Mouse (Mus musculus) forebrain, embryonic 15.5 days (tissue): ENCODE measurements at regions not wholly inside any gene's neighbourhood (a gene's known extent, or its start where the extent isn't known, plus 50 kb on each side); places are given as distances from the start of the nearest gene placed in this dataset.
A peak's percentile ranks its signal among the peaks of the same experiment; 100 is the strongest.

Source experiments
- ATAC-seq: fragments of 200-750 bp; cut with Nextera tagmentation; replicated peaks from 2 replicates; pipeline ENCODE4 v1.8.0; 2017; ENCODE audit warnings: mild to moderate bottlenecking, moderate TSS enrichment, moderate library complexity
- H3K27ac ChIP-seq: fragments of 300-500 bp; sonication (generic); replicated peaks from 2 replicates; pipeline ENCODE4 v1.5.1; 2015; ENCODE audit warnings: mild to moderate bottlenecking, inconsistent platforms
- H3K27me3 ChIP-seq: fragments of 300-500 bp; sonication (generic); 2 replicates; pipeline ENCODE4 v1.6.1; 2015; ENCODE audit warnings: inconsistent platforms
- H3K36me3 ChIP-seq: fragments of 300-500 bp; sonication (generic); 2 replicates; pipeline ENCODE4 v1.6.1; 2015; ENCODE audit warnings: mild to moderate bottlenecking, inconsistent platforms
- H3K4me1 ChIP-seq: fragments of 300-500 bp; sonication (generic); 2 replicates; pipeline ENCODE4 v1.6.1; 2015; ENCODE audit warnings: inconsistent platforms
- H3K4me2 ChIP-seq: fragments of 300-500 bp; sonication (generic); replicated peaks from 2 replicates; pipeline ENCODE4 v1.6.1; 2015; ENCODE audit warnings: mild to moderate bottlenecking, inconsistent platforms
- H3K4me3 ChIP-seq: fragments of 300-500 bp; sonication (generic); 2 replicates; pipeline ENCODE4 v1.5.1; 2015; ENCODE audit warnings: mild to moderate bottlenecking, inconsistent platforms
- H3K9ac ChIP-seq: fragments of 300-500 bp; sonication (generic); replicated peaks from 2 replicates; pipeline ENCODE4 v1.6.1; 2015; ENCODE audit warnings: mild to moderate bottlenecking, inconsistent platforms
- H3K9me3 ChIP-seq: fragments of 300-500 bp; sonication (generic); 2 replicates; pipeline ENCODE4 v1.6.1; 2016; ENCODE audit warnings: inconsistent platforms
- WGBS: fragments of 180-500 bp; shearing (Covaris S2); methylation state at CpG from one replicate; pipeline ENCODE4 v1.1.7; 2015; ENCODE audit warnings: mixed read lengths; 5-methylcytosine and 5-hydroxymethylcytosine counted together

- Histone ChIP-seq H3K4me2 (no peak overlapping the region), H3K36me3 (no peaks in the 10 kb centered on the region), H3K27me3 (no peaks in the 10 kb centered on the region), H3K27ac (no peak overlapping the region), H3K9me3 (no peaks in the 10 kb centered on the region), H3K4me1 (no peaks in the 10 kb centered on the region), H3K4me3 (no peak overlapping the region), H3K9ac (no peak overlapping the region)
- no peak for ATAC-seq
- 93% methylated on average over 2 of the region's 2 CpGs for WGBS
These were observed 753.9 kb upstream of the Lrrc4c start for GRCm38 (mm10) chr2:95564089-95564488.

- Histone ChIP-seq H3K27ac (no peak overlapping the region), H3K4me2 (no peak overlapping the region)
- 82% methylated on average over 3 of the region's 3 CpGs for WGBS
These were observed 742.1 kb upstream of the Lrrc4c start for GRCm38 (mm10) chr2:95575882-95576281.

DNA sequence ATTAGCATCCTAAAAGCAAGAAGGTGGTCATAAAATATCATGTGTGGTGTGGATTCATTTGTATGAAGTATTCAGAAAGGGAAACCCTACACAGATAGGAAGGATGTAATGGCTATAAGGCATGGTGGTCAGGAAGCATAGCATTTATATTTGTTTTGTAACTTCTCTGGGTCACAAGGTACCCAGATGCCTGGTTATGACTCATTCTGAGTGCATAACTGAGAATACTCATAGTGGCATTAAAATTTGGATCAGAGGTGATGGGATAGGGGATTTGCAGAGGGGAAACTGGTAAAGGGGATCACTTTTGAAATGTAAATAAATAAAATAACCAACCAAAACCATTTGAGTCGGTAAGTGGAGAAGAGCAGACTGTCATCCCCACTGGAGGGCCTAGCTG lies 738.8 kb upstream of the Lrrc4c start:
- H3K9ac ChIP-seq: no peak overlapping the region
- no peak for ATAC-seq
- no peaks in the 10 kb centered on the region for H3K27me3 ChIP-seq
- H3K27ac ChIP-seq: no peak overlapping the region
- H3K4me2 ChIP-seq: no peak overlapping the region
- WGBS: 92% methylated on average over 1 of the region's 1 CpGs
- no peaks in the 10 kb centered on the region for H3K36me3 ChIP-seq
- H3K9me3 ChIP-seq: no peaks in the 10 kb centered on the region
- no peak overlapping the region for H3K4me3 ChIP-seq
- H3K4me1 ChIP-seq: no peaks in the 10 kb centered on the region

More at GRCm38 (mm10) chr2:95575882-95576281, 742.1 kb upstream of the Lrrc4c start:
- no peaks in the 10 kb centered on the region for H3K36me3 ChIP-seq
- no peaks in the 10 kb centered on the region for H3K4me1 ChIP-seq
- H3K9ac ChIP-seq: no peak overlapping the region
- no peak overlapping the region for H3K4me3 ChIP-seq
- no peaks in the 10 kb centered on the region for H3K27me3 ChIP-seq
- no peak for ATAC-seq
- H3K9me3 ChIP-seq: no peaks in the 10 kb centered on the region

GRCm38 (mm10) chr2:95586002-95586401 lies 732.0 kb upstream of the Lrrc4c start:
- Histone ChIP-seq H3K4me2 (no peak overlapping the region), H3K36me3 (no peaks in the 10 kb centered on the region), H3K27me3 (no peaks in the 10 kb centered on the region), H3K9ac (no peak overlapping the region), H3K4me3 (no peak overlapping the region), H3K9me3 (no peaks in the 10 kb centered on the region), H3K4me1 (no peaks in the 10 kb centered on the region), H3K27ac (no peak overlapping the region)
- no peak for ATAC-seq

DNA sequence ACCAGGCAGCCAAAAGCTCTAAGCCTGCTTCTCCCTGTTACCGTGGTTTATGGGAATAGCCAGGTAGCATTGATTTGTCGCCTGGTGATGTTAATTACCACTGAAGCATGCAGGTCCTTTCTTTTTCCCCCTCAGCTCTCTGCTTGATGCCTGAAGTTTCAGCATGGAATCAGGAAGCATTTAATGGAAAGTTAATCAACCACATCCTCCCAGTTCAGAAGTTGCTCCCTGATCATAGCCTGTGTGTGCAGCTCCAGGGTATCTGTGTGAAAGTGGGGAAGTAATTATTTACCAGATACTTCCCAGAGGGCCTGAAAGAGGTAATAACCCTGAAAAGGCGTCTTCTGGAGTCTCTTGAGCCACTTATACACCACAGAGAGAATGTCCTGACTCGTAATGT lies 730.9 kb upstream of the Lrrc4c start:
- WGBS: 4% methylated on average over 4 of the region's 4 CpGs
- Histone ChIP-seq H3K4me2 (no peak overlapping the region), H3K27ac (no peak overlapping the region), H3K36me3 (no peaks in the 10 kb centered on the region), H3K27me3 (no peaks in the 10 kb centered on the region), H3K4me1 (no peaks in the 10 kb centered on the region), H3K9ac (no peak overlapping the region), H3K4me3 (no peak overlapping the region), H3K9me3 (no peaks in the 10 kb centered on the region)
- ATAC-seq: no peak

GRCm38 (mm10) chr2:95613354-95613753 lies 704.6 kb upstream of the Lrrc4c start:
- H3K4me3 ChIP-seq: no peak overlapping the region
- H3K4me2 ChIP-seq: no peak overlapping the region
- no peaks in the 10 kb centered on the region for H3K27me3 ChIP-seq
- WGBS: 56% methylated on average over 5 of the region's 5 CpGs
- H3K36me3 ChIP-seq: no peaks in the 10 kb centered on the region
- no peaks in the 10 kb centered on the region for H3K4me1 ChIP-seq
- H3K9ac ChIP-seq: no peak overlapping the region
- H3K9me3 ChIP-seq: no peaks in the 10 kb centered on the region
- 0 out of 2 replicates have a peak, but pooled peaks have one; percentile 41 for ATAC-seq
- no peak overlapping the region for H3K27ac ChIP-seq

DNA sequence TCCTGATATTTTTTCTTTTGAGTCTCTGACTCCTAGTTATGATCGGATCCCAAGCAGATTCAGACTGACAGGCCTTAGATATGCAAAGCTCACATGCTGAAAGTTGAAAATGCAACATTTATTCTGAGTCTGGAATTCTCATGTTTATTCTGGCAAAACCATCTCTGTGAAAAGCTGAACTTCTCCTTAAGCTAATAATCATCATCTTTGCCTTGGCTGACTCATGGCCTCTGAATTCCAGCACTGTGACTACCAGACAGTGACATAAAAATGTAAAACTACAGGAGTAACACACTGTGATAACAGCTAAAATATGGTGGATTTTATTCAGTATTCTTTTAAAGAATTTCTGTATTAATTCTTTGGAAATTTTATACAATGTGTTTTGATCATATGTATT lies 680.4 kb upstream of the Lrrc4c start:
- no peak overlapping the region for H3K27ac ChIP-seq
- no peaks in the 10 kb centered on the region for H3K36me3 ChIP-seq
- no peaks in the 10 kb centered on the region for H3K27me3 ChIP-seq
- H3K4me2 ChIP-seq: no peak overlapping the region
- H3K9ac ChIP-seq: no peak overlapping the region
- 93% methylated on average over 1 of the region's 1 CpGs for WGBS
- H3K9me3 ChIP-seq: no peaks in the 10 kb centered on the region
- no peak for ATAC-seq
- H3K4me1 ChIP-seq: no peaks in the 10 kb centered on the region
- H3K4me3 ChIP-seq: no peak overlapping the region

DNA sequence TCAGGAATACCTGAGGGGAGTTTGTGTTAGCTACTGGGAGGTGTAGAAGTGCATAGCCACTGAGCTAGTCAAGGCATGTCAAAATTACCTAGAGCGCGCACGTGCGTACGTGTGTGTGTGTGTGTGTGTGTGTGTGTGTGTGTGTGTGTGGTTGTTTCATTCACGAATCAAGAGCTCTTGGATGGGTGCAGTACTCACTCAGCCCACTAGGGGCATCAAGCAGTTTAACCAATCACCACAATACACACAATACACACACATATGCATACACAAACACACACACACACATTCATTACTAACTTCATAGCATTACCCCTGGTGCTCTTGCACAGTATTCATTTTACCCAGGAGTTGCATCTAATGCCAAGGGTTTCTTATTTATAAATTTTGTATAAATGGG lies 643.6 kb upstream of the Lrrc4c start:
- Histone ChIP-seq H3K4me2 (no peak overlapping the region), H3K9ac (no peak overlapping the region), H3K4me3 (no peak overlapping the region), H3K4me1 (no peaks in the 10 kb centered on the region), H3K27ac (no peak overlapping the region), H3K36me3 (no peaks in the 10 kb centered on the region), H3K9me3 (no peaks in the 10 kb centered on the region), H3K27me3 (no peaks in the 10 kb centered on the region)
- no peak for ATAC-seq
- WGBS: 78% methylated on average over 6 of the region's 6 CpGs

DNA sequence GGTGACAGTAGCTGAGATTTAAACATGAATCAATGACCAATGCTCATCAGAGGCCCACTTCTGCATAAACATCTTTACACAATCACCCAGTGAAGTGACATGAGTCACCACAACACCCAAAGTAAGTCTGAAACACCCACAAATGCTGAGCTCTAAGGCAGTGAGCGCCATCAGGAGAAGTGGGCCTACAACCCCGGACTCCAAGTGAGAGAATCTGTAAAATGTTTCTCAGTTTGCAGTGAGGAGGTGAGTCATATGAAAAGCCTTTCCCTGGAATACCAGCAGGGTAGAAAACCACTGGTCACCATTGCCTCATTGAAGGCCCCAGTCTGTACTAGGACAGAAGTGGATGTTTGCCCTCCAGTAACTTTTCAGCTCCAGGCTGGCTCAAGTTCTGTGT lies 602.6 kb upstream of the Lrrc4c start:
- 92% methylated on average over 2 of the region's 2 CpGs for WGBS
- no peaks in the 10 kb centered on the region for H3K9me3 ChIP-seq
- no peaks in the 10 kb centered on the region for H3K27me3 ChIP-seq
- H3K9ac ChIP-seq: no peak overlapping the region
- no peak overlapping the region for H3K27ac ChIP-seq
- no peak for ATAC-seq
- no peaks in the 10 kb centered on the region for H3K4me1 ChIP-seq
- no peak overlapping the region for H3K4me3 ChIP-seq
- H3K4me2 ChIP-seq: no peak overlapping the region
- H3K36me3 ChIP-seq: no peaks in the 10 kb centered on the region
